Mouse (Mus musculus) urinary bladder, postnatal 10 days (tissue): Measurements from ENCODE around the gene Sema7a.

Experiments
- DNase-seq: peaks from one replicate; pipeline ENCODE4 v3.0.0; 2022; ENCODE audit warnings: low spot score

Sema7a gene

GRCm38 (mm10) chr9:57938225-57939055 lies 1.5 kb upstream of the Sema7a start:
- no peak for DNase-seq

GRCm38 (mm10) chr9:57940349-57940794 lies 460 bp downstream of the Sema7a start:
- DNase-seq: no peak

GRCm38 (mm10) chr9:57940861-57941638 lies 1.1 kb downstream of the Sema7a start:
- no peak for DNase-seq

- no peak for DNase-seq
These were observed 2.1 kb downstream of the Sema7a start for GRCm38 (mm10) chr9:57942039-57942438.

- no peak for DNase-seq
These were observed 3.2 kb downstream of the Sema7a start for GRCm38 (mm10) chr9:57943067-57943466.

- no peak for DNase-seq
These were observed 4.7 kb downstream of the Sema7a start for GRCm38 (mm10) chr9:57944572-57944971.

- DNase-seq: no peak
These were observed 6.1 kb downstream of the Sema7a start for GRCm38 (mm10) chr9:57945771-57946616.

- DNase-seq: no peak
These were observed 7.6 kb downstream of the Sema7a start for GRCm38 (mm10) chr9:57947381-57948030.

- DNase-seq: no peak
These were observed 8.5 kb downstream of the Sema7a start for GRCm38 (mm10) chr9:57948333-57948931.

- DNase-seq: no peak
These were observed 9.3 kb downstream of the Sema7a start for GRCm38 (mm10) chr9:57949102-57949704.

GRCm38 (mm10) chr9:57949879-57950278 lies 10.0 kb downstream of the Sema7a start:
- no peak for DNase-seq

- DNase-seq: no peak
These were observed 10.6 kb downstream of the Sema7a start for GRCm38 (mm10) chr9:57950519-57950918.

- no peak for DNase-seq
These were observed 12.1 kb downstream of the Sema7a start for GRCm38 (mm10) chr9:57951993-57952392.

- no peak for DNase-seq
These were observed 15.2 kb downstream of the Sema7a start for GRCm38 (mm10) chr9:57954962-57955744.

GRCm38 (mm10) chr9:57955764-57956163 lies 15.9 kb downstream of the Sema7a start:
- DNase-seq: no peak

GRCm38 (mm10) chr9:57956196-57956837 lies 16.4 kb downstream of the Sema7a start:
- no peak for DNase-seq

- DNase-seq: no peak
These were observed 16.9 kb downstream of the Sema7a start for GRCm38 (mm10) chr9:57956838-57957236.

- DNase-seq: no peak
These were observed 18.7 kb downstream of the Sema7a start for GRCm38 (mm10) chr9:57958615-57959014.

GRCm38 (mm10) chr9:57959399-57959798 lies 19.5 kb downstream of the Sema7a start:
- no peak for DNase-seq
